Mouse (Mus musculus) c-Kit-positive CD71-positive TER-119-positive erythroid progenitor cells, embryonic 14.5 days (primary cell): ENCODE data around the gene Gm1673.
"Not testable (repeated sequence)": the region's sequence is repeated elsewhere in the genome, so short reads cannot be mapped to it uniquely, and the experiment has no call there.

Experiments used
- DNase-seq: peaks from one replicate; pipeline ENCODE4 v3.0.0-alpha.2; 2013; ENCODE audit warnings: low spot score

Gene Gm1673

GRCm38 (mm10) chr5:33983309-33984121 is at the start of gene Gm1673:
Gene Gm1673 (plus strand): TSS chr5:33983433.
- no peak for DNase-seq

GRCm38 (mm10) chr5:33934081-33934480 is 49.2 kb upstream of the Gm1673 start:
- DNase-seq, result no peak

- DNase-seq, result no peak
Measured at GRCm38 (mm10) chr5:33934877-33935276, 48.4 kb upstream of the Gm1673 start.

- no peak for DNase-seq
Measured at GRCm38 (mm10) chr5:33935700-33936111, 47.5 kb upstream of the Gm1673 start.

GRCm38 (mm10) chr5:33936120-33936707 is 47.0 kb upstream of the Gm1673 start, which contains the start of gene Nelfa:
Gene Nelfa (minus strand): TSS chr5:33936413.
- peak; percentile 94 for DNase-seq

- no peak for DNase-seq
Measured at GRCm38 (mm10) chr5:33937230-33937629, 46.0 kb upstream of the Gm1673 start.

GRCm38 (mm10) chr5:33938448-33938847 is 44.8 kb upstream of the Gm1673 start:
- DNase-seq, result no peak

- DNase-seq, result not testable (repeated sequence)
Measured at GRCm38 (mm10) chr5:33947035-33947434, 36.2 kb upstream of the Gm1673 start.

- DNase-seq, result no peak
Measured at GRCm38 (mm10) chr5:33948314-33948713, 34.9 kb upstream of the Gm1673 start.

- DNase-seq, result no peak
Measured at GRCm38 (mm10) chr5:33953471-33954185, 29.6 kb upstream of the Gm1673 start.

GRCm38 (mm10) chr5:33954354-33954753 is 28.9 kb upstream of the Gm1673 start:
- DNase-seq, result no peak

- no peak for DNase-seq
Measured at GRCm38 (mm10) chr5:33955868-33956267, 27.4 kb upstream of the Gm1673 start.

- DNase-seq, result no peak
Measured at GRCm38 (mm10) chr5:33959382-33959781, 23.9 kb upstream of the Gm1673 start.

GRCm38 (mm10) chr5:33974736-33975135 is 8.5 kb upstream of the Gm1673 start:
- no peak for DNase-seq

GRCm38 (mm10) chr5:33976267-33976666 is 7.0 kb upstream of the Gm1673 start:
- no peak for DNase-seq

- DNase-seq, result no peak
Measured at GRCm38 (mm10) chr5:33982731-33983259, 438 bp upstream of the Gm1673 start.

- DNase-seq, result no peak
Measured at GRCm38 (mm10) chr5:33994671-33995625, 11.7 kb downstream of the Gm1673 start.

GRCm38 (mm10) chr5:33995843-33996693 is 12.8 kb downstream of the Gm1673 start, which contains the start of gene Nat8l:
Gene Nat8l (plus strand): TSS chr5:33995984.
- no peak for DNase-seq

GRCm38 (mm10) chr5:33996694-33997045 is 13.4 kb downstream of the Gm1673 start:
- no peak for DNase-seq

- no peak for DNase-seq
Measured at GRCm38 (mm10) chr5:33997051-33997741, 14.0 kb downstream of the Gm1673 start.
